Mouse (Mus musculus): ENCODE results near the gene Lrrc74b. TPM values are rescaled to one million over a fixed set of nuclear protein-coding genes. Genes with fewer than 3 reads are reported as not detected.
"Not testable (repeated sequence)": the region's sequence is repeated elsewhere in the genome, so short reads cannot be mapped to it uniquely, and the experiment has no call there.

Lrrc74b gene
- polyA plus RNA-seq, 1 experiment from 2014 or later: not detected

- no peak overlapping the region for H3K4me2 ChIP-seq (replicated peaks)
- H3K9me3 ChIP-seq: no peaks in the 10 kb centered on the region
- H3K27me3 ChIP-seq: no peaks in the 10 kb centered on the region
- peaks cover 11% of the 10 kb centered on the region for H3K4me1 ChIP-seq
- no peak overlapping the region for H3K4me3 ChIP-seq
- ATAC-seq (ENCODE audit: insufficient number of reproducible peaks, insufficient read depth, low FRiP score, low TSS enrichment): no peak
- H3K27ac ChIP-seq: no peak overlapping the region
- 86% methylated on average over 2 of the region's 2 CpGs for WGBS
- H3K9ac ChIP-seq: no peak overlapping the region
- H3K36me3 ChIP-seq: peaks cover 41% of the 10 kb centered on the region
These were observed 50.4 kb downstream of the Lrrc74b start for GRCm38 (mm10) chr16:17510686-17511085.

GRCm38 (mm10) chr16:17510143-17510542, 50.9 kb downstream of the Lrrc74b start:
- WGBS: 99% methylated on average over 2 of the region's 2 CpGs
- Histone ChIP-seq H3K36me3 (peaks cover 35% of the 10 kb centered on the region), H3K4me2 (replicated peaks) (peak overlapping the region; percentile 80; the same call in 1 of the 2 replicates), H3K9me3 (no peaks in the 10 kb centered on the region), H3K27me3 (no peaks in the 10 kb centered on the region), H3K27ac (no peak overlapping the region), H3K9ac (no peak overlapping the region), H3K4me3 (no peak overlapping the region), H3K4me1 (peaks cover 11% of the 10 kb centered on the region)
- no peak for ATAC-seq (ENCODE audit: insufficient number of reproducible peaks, insufficient read depth, low FRiP score, low TSS enrichment)

DNA sequence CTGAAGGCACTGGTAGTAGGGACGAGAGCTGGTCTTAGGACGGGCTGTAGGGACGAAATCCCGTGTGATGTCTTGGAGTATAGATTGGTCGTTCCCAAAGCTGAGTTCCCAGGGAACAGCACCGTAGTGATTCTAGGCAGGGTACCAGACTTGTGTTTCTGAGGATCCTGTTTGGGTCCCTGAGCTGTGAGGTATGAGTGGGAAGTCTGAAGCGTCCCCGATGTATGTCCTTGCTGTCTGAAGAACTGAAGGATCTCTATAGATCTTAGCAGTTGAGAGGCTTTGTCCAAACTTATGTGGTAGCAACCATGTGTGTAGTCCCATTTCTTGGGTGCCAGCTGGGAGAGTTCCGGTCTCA, 51.8 kb downstream of the Lrrc74b start:
- Histone ChIP-seq H3K9me3 (no peaks in the 10 kb centered on the region), H3K4me3 (peak overlapping the region; percentile 70), H3K4me1 (peaks cover 11% of the 10 kb centered on the region), H3K4me2 (replicated peaks) (peak overlapping the region; percentile 80), H3K27me3 (no peaks in the 10 kb centered on the region), H3K36me3 (peaks cover 30% of the 10 kb centered on the region), H3K9ac (peak overlapping the region; percentile 79), H3K27ac (peak overlapping the region; percentile 91)
- no peak; the same call in 1 of the 2 replicates for ATAC-seq (ENCODE audit: insufficient number of reproducible peaks, insufficient read depth, low FRiP score, low TSS enrichment)
- 13% methylated on average over 9 of the region's 9 CpGs for WGBS

- H3K36me3 ChIP-seq: peaks cover 25% of the 10 kb centered on the region
- peaks cover 11% of the 10 kb centered on the region for H3K4me1 ChIP-seq
- H3K27ac ChIP-seq: peak within 1 kb of the TSS; percentile 91
- H3K27me3 ChIP-seq: no peaks in the 10 kb centered on the region
- peak; percentile 97 for ATAC-seq (ENCODE audit: insufficient number of reproducible peaks, insufficient read depth, low FRiP score, low TSS enrichment)
- H3K9ac ChIP-seq: peak within 1 kb of the TSS; percentile 79
- H3K9me3 ChIP-seq: no peaks in the 10 kb centered on the region
- WGBS: under 1% methylated on average over 50 of the region's 50 CpGs
- H3K4me3 ChIP-seq: peak within 1 kb of the TSS; percentile 70
- peak within 1 kb of the TSS; percentile 80 for H3K4me2 ChIP-seq (replicated peaks)
These were observed 52.4 kb downstream of the Lrrc74b start, which contains the start of gene Lztr1 for GRCm38 (mm10) chr16:17508546-17509239. TSS of gene Lztr1 (plus strand) at chr16:17508688.

DNA sequence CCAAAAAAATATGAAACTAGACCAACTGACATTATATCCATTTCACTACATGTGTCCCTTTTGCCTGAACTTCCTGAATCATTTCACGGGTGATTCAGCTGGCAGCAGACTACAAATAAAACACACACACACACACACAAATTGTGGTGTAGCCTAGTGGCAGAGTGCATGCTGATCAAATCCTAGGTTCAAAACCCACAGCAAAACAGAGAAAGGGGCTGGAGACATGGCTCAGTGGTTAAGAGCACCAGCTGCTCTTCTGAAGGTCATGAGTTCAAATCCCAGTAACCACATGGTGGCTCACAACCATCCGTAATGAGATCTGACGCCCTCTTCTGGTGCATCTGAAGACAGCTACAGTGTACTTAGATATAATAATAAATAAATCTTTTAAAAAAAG, 53.0 kb downstream of the Lrrc74b start:
- H3K4me1 ChIP-seq: peaks cover 11% of the 10 kb centered on the region
- peak overlapping the region; percentile 91 for H3K27ac ChIP-seq
- H3K27me3 ChIP-seq; H3K9me3 ChIP-seq; ATAC-seq (ENCODE audit: insufficient number of reproducible peaks, insufficient read depth, low FRiP score, low TSS enrichment): not testable (repeated sequence)
- H3K36me3 ChIP-seq: peaks cover 19% of the 10 kb centered on the region
- 31% methylated on average over 3 of the region's 3 CpGs for WGBS
- peak overlapping the region; percentile 70 for H3K4me3 ChIP-seq
- H3K4me2 ChIP-seq (replicated peaks): peak overlapping the region; percentile 80
- H3K9ac ChIP-seq: peak overlapping the region; percentile 79

DNA sequence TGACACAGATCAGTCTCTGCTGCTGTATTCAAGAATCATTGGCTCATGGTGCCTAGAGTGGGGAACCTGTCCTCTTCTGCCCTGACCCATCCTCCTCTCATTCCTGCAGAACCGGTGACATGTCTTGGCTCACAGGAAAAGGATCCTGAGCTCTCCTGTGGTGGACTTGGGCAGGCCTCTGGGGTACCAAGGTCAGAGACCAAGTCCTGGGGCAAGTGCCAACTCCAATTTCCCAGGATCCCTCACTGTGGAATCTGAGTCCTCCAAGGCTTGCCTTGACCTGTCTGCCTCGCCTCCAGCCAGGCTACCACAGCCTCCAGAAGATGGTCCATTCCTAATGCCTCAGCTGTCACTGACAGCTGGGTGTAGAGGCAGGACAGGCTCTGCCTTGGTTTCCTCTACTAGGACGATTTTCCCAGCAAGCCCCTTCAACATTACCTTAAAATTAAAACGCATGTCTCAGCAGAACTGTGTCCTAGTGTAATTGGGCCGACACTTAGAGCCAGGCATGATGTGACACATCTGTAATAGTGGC, 54.0 kb downstream of the Lrrc74b start:
- Histone ChIP-seq H3K4me1 (peaks cover 11% of the 10 kb centered on the region), H3K4me2 (replicated peaks) (no peak overlapping the region), H3K9me3 (no peaks in the 10 kb centered on the region), H3K27me3 (no peaks in the 10 kb centered on the region), H3K4me3 (no peak overlapping the region), H3K36me3 (peaks cover 9% of the 10 kb centered on the region), H3K9ac (no peak overlapping the region), H3K27ac (no peak overlapping the region)
- no peak for ATAC-seq (ENCODE audit: insufficient number of reproducible peaks, insufficient read depth, low FRiP score, low TSS enrichment)
- 82% methylated on average over 5 of the region's 5 CpGs for WGBS

DNA sequence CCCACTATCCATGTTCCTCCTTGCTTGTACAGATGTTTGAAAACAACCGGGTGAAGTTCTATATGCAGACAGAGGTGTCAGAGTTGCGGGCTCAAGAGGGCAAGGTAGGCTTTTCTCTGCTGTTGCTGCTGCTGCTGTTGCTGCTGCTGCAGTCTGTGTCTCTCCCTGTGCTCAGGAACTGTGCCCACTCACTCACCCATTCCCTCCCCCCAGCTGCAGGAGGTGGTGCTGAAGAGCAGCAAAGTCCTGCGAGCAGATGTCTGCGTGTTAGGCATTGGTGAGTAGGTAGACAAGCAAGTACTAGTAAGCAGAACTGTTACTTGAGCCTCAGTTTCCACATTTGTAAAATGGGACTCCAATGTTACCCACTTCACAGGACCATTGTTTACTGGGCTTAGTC, 58.4 kb downstream of the Lrrc74b start:
- Histone ChIP-seq H3K4me1 (no peaks in the 10 kb centered on the region), H3K4me3 (no peak overlapping the region), H3K36me3 (no peaks in the 10 kb centered on the region), H3K4me2 (replicated peaks) (no peak overlapping the region), H3K9me3 (no peaks in the 10 kb centered on the region), H3K9ac (no peak overlapping the region), H3K27ac (no peak overlapping the region), H3K27me3 (no peaks in the 10 kb centered on the region)
- WGBS: 79% methylated on average over 4 of the region's 4 CpGs
- no peak for ATAC-seq (ENCODE audit: insufficient number of reproducible peaks, insufficient read depth, low FRiP score, low TSS enrichment)

DNA sequence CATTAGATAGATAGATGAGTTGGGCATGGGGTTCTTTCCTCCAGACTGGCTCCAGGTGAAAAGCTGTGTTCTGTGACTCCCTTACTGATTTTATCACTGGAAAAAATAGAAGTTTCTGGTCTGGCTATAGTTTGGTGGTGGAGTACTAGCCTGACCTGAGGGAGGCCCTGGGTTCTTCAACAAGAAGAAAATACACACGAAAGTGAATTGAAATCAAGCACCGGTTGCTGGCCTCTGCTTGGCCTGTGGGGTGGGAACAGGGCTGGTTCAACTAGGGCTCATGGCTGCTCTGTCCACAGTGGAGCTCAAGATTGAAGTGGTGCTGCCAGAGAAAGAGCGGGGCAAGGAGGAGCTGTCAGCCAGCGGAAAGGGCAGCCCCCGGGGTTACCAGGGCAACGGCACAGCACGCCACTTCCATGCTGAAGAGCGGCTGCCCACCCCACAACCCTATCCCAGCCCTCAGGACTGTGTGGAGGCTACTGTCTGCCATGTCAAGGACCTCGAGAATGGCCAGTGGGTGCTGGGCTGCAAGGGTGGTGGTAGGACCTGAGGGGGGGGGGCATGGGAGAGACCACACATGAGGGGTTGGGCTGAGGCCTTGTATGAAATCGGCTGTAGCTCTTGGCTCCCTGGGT, 61.7 kb downstream of the Lrrc74b start:
- Histone ChIP-seq H3K9me3 (no peaks in the 10 kb centered on the region), H3K4me2 (replicated peaks) (no peak overlapping the region), H3K9ac (no peak overlapping the region), H3K4me1 (peaks cover 9% of the 10 kb centered on the region; the same call in 1 of the 2 replicates), H3K27ac (no peak overlapping the region), H3K4me3 (no peak overlapping the region), H3K27me3 (no peaks in the 10 kb centered on the region), H3K36me3 (no peaks in the 10 kb centered on the region)
- WGBS: 32% methylated on average over 10 of the region's 10 CpGs
- ATAC-seq (ENCODE audit: insufficient number of reproducible peaks, insufficient read depth, low FRiP score, low TSS enrichment): 0 out of 2 replicates have a peak, but pooled peaks have one; percentile 48

DNA sequence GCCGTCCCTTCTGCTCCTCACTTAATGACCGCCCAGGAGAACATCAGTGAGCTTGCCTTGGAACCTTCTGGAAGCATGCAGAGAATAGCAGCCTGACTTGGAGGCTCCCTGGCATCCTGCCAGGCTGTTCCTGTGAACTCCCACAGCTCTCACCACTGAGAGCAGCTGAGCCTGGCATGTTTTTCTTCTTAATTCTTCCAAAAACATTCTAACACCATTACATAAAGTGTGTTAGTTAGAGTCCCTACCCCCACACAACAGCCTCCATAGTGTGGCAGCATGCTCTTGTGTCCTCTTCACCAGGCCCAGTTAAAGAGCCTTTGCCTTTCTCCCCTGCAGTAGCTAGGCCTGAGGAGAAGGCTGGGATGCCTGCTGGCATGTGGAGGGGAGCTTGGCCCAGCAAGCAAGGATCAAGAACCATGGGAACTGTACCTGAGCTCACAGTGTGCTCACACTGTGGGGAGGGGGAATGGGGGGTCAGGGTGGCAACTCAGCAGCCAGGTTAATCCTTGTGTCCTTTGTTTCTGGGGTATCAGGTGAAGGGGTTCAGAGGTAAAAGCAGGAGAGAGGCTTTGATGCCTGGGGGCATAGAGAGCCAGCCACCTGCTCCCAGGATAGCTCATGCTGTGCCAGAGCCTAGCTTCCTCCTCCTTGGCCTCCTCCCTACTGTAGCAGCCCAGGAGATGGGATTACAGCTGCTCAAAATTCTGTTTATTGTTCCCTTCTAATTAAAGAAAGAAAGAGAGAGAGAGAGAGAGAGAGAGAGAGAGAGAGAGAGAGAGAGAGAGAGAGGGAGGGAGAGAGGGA, 64.3 kb downstream of the Lrrc74b start:
- Histone ChIP-seq H3K4me2 (replicated peaks) (no peak overlapping the region), H3K9ac (no peak overlapping the region), H3K27me3 (no peaks in the 10 kb centered on the region), H3K4me3 (no peak overlapping the region), H3K27ac (peak overlapping the region; percentile 55; the same call in 1 of the 2 replicates), H3K9me3 (no peaks in the 10 kb centered on the region), H3K4me1 (peaks cover 9% of the 10 kb centered on the region; the same call in 1 of the 2 replicates), H3K36me3 (no peaks in the 10 kb centered on the region)
- 70% methylated on average over 2 of the region's 2 CpGs for WGBS
- no peak for ATAC-seq (ENCODE audit: insufficient number of reproducible peaks, insufficient read depth, low FRiP score, low TSS enrichment)
